15 mouse cellular contexts compared by ENCODE assay signal in the genomic region with DNA sequence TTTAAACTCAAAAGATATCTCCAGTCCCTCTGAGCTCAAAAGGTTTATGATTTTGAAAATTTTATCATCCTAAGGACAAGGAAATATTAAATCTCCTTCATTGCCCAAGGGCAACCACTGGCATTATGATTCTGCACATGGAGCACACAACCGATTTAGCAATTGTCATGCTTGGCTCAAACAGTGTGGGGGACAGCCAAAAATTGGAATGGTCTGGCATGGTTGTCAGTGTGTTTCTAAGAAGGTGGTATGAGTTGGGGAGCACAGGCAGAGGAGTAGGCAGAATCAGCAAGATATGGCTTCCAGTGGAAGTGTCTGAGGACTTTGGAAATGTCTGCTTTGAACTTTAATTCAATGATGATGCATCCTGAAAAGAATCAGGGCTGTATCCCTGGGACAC.
DNase-seq lines count a peak whose midpoint lies in the region; ATAC-seq lines count a peak whose summit lies in the region.
"Had no signal": no experiment of that assay in that cellular context is flagged by ENCODE, and none has a peak within 500 bp of the region (broad histone marks: within the 10 kb centered on the region; RNA-seq: fewer than 3 reads in every experiment).

No protein-coding gene starts in this region.

- no peak for DNase-seq in frontal cortex, postnatal 10 days (ENCODE audit: low spot score in 2 of 2)
- DNase-seq in layer of hippocampus, adult 11-12 months (ENCODE audit: low spot score): peak; percentile 2
- no peak for DNase-seq in layer of hippocampus, postnatal 36 days
- DNase-seq in brain, adult 2 months (ENCODE audit: low read depth, low spot score): peak; percentile 66
- DNase-seq in cerebellum, postnatal 10 days: peak; percentile 75 to 80
- DNase-seq: adrenal gland, adult 2 months; adrenal gland, postnatal 25 days; embryo, embryonic 11 days; gastrocnemius, postnatal 14 days; heart, postnatal 36 days; kidney, adult 2 months had no signal

- peak; percentile 34; the same call in 1 of the 2 replicates for ATAC-seq in frontal cortex, adult (ENCODE audit: low TSS enrichment)
- ATAC-seq in monocyte, adult 5-6 weeks (replicated peaks; ENCODE audit: insufficient number of reproducible peaks, low FRiP score, low TSS enrichment, poor library complexity, severe bottlenecking): no peak
- ATAC-seq: forebrain, embryonic 15.5 days; intestine, embryonic 16.5 days had no signal

Comparison
In these comparisons a context has a peak if more than half of its experiments do, and no peak if none do; other contexts are left out.
1. DNase-seq: peak in layer of hippocampus, adult 11-12 months (single experiment), brain, adult 2 months (single experiment) and cerebellum, postnatal 10 days (2 of 2); none in frontal cortex, postnatal 10 days (0 of 2) and layer of hippocampus, postnatal 36 days (0 of 2).